Mouse (Mus musculus): ENCODE measurements around the gene Lrriq4. TPM values are rescaled to one million over a fixed set of nuclear protein-coding genes. Genes with fewer than 3 reads are reported as not detected.
A peak's percentile ranks its signal among the peaks of the same experiment; 100 is the strongest.

Gene Lrriq4
- polyA plus RNA-seq, 1 experiment from 2014 or later: not detected

GRCm38 (mm10) chr3:30602065-30602739, 42.1 kb upstream of the Lrriq4 start, which contains the start of gene Mynn:
TSS of gene Mynn (plus strand) at chr3:30602065.
- Histone ChIP-seq H3K9ac (ENCODE audit: low read length) (peak within 1 kb of the TSS; percentile 93), H3K27ac (replicated peaks in 1 of 2; ENCODE audit: control insufficient read depth in 1 of 2, insufficient read depth in 1 of 2, low read depth in 2 of 2, low read length in 2 of 2) (peak within 1 kb of the TSS; percentile 92 to 96), H3K36me3 (ENCODE audit: control insufficient read depth, insufficient read depth, low read length) (peaks cover 32% of the 10 kb centered on the region), H3K4me1 (ENCODE audit: control insufficient read depth in 2 of 2, insufficient read depth in 2 of 2, low read length in 2 of 2) (peaks cover 6 to 8% of the 10 kb centered on the region in 2 experiments; a peak in 3 of 4 replicates), H3K4me3 (ENCODE audit: control insufficient read depth in 1 of 2, insufficient read depth in 1 of 2, low read depth in 1 of 2, low read length in 2 of 2) (peak within 1 kb of the TSS; percentile 64 to 87), H3K4me2 (ENCODE audit: low read length) (peak within 1 kb of the TSS; percentile 74), H3K27me3 (ENCODE audit: control insufficient read depth, insufficient read depth, low read length) (no peaks in the 10 kb centered on the region), H3K9me3 (ENCODE audit: control insufficient read depth, low read length) (no peaks in the 10 kb centered on the region)
- WGBS: under 1% methylated on average over 40 of the region's 40 CpGs
- peak; percentile 94 for ATAC-seq (ENCODE audit: insufficient number of reproducible peaks, insufficient read depth, low FRiP score, low read depth)

GRCm38 (mm10) chr3:30602740-30603098, 41.6 kb upstream of the Lrriq4 start:
- 0% methylated on average over 27 of the region's 27 CpGs for WGBS
- Histone ChIP-seq H3K9me3 (ENCODE audit: control insufficient read depth, low read length) (no peaks in the 10 kb centered on the region), H3K4me3 (ENCODE audit: control insufficient read depth in 1 of 2, insufficient read depth in 1 of 2, low read depth in 1 of 2, low read length in 2 of 2) (peak overlapping the region; percentile 64 to 87), H3K36me3 (ENCODE audit: control insufficient read depth, insufficient read depth, low read length) (peaks cover 38% of the 10 kb centered on the region), H3K27ac (replicated peaks in 1 of 2; ENCODE audit: control insufficient read depth in 1 of 2, insufficient read depth in 1 of 2, low read depth in 2 of 2, low read length in 2 of 2) (peak overlapping the region; percentile 92 to 96), H3K4me1 (ENCODE audit: control insufficient read depth in 2 of 2, insufficient read depth in 2 of 2, low read length in 2 of 2) (peaks cover 6 to 8% of the 10 kb centered on the region in 2 experiments; a peak in 3 of 4 replicates), H3K4me2 (ENCODE audit: low read length) (peak overlapping the region; percentile 74), H3K27me3 (ENCODE audit: control insufficient read depth, insufficient read depth, low read length) (no peaks in the 10 kb centered on the region), H3K9ac (ENCODE audit: low read length) (peak overlapping the region; percentile 93)
- ATAC-seq (ENCODE audit: insufficient number of reproducible peaks, insufficient read depth, low FRiP score, low read depth): no peak; the same call in none of the 2 replicates

GRCm38 (mm10) chr3:30603256-30603655, 41.1 kb upstream of the Lrriq4 start:
- H3K9me3 ChIP-seq (ENCODE audit: control insufficient read depth, low read length): no peaks in the 10 kb centered on the region
- peak overlapping the region; percentile 74 for H3K4me2 ChIP-seq (ENCODE audit: low read length)
- no peak for ATAC-seq (ENCODE audit: insufficient number of reproducible peaks, insufficient read depth, low FRiP score, low read depth)
- H3K27ac ChIP-seq (replicated peaks in 1 of 2; ENCODE audit: control insufficient read depth in 1 of 2, insufficient read depth in 1 of 2, low read depth in 2 of 2, low read length in 2 of 2): no peak overlapping the region
- peak overlapping the region; percentile 64 to 87 for H3K4me3 ChIP-seq (ENCODE audit: control insufficient read depth in 1 of 2, insufficient read depth in 1 of 2, low read depth in 1 of 2, low read length in 2 of 2)
- peak overlapping the region; percentile 93 for H3K9ac ChIP-seq (ENCODE audit: low read length)
- H3K27me3 ChIP-seq (ENCODE audit: control insufficient read depth, insufficient read depth, low read length): no peaks in the 10 kb centered on the region
- H3K4me1 ChIP-seq (ENCODE audit: control insufficient read depth in 2 of 2, insufficient read depth in 2 of 2, low read length in 2 of 2): peaks cover 6 to 8% of the 10 kb centered on the region in 2 experiments; a peak in 3 of 4 replicates
- peaks cover 43% of the 10 kb centered on the region for H3K36me3 ChIP-seq (ENCODE audit: control insufficient read depth, insufficient read depth, low read length)
- 41% methylated on average over 10 of the region's 10 CpGs for WGBS

GRCm38 (mm10) chr3:30608999-30609398, 35.3 kb upstream of the Lrriq4 start:
- H3K9me3 ChIP-seq (ENCODE audit: control insufficient read depth, low read length): no peaks in the 10 kb centered on the region
- no peaks in the 10 kb centered on the region for H3K27me3 ChIP-seq (ENCODE audit: control insufficient read depth, insufficient read depth, low read length)
- no peak overlapping the region for H3K4me3 ChIP-seq (ENCODE audit: control insufficient read depth in 1 of 2, insufficient read depth in 1 of 2, low read depth in 1 of 2, low read length in 2 of 2)
- ATAC-seq (ENCODE audit: insufficient number of reproducible peaks, insufficient read depth, low FRiP score, low read depth): no peak
- no peaks in the 10 kb centered on the region for H3K4me1 ChIP-seq (ENCODE audit: control insufficient read depth in 2 of 2, insufficient read depth in 2 of 2, low read length in 2 of 2)
- 90% methylated on average over 3 of the region's 3 CpGs for WGBS
- no peak overlapping the region for H3K27ac ChIP-seq (replicated peaks in 1 of 2; ENCODE audit: control insufficient read depth in 1 of 2, insufficient read depth in 1 of 2, low read depth in 2 of 2, low read length in 2 of 2)
- no peak overlapping the region for H3K4me2 ChIP-seq (ENCODE audit: low read length)
- H3K36me3 ChIP-seq (ENCODE audit: control insufficient read depth, insufficient read depth, low read length): peaks cover 89% of the 10 kb centered on the region
- H3K9ac ChIP-seq (ENCODE audit: low read length): no peak overlapping the region

DNA sequence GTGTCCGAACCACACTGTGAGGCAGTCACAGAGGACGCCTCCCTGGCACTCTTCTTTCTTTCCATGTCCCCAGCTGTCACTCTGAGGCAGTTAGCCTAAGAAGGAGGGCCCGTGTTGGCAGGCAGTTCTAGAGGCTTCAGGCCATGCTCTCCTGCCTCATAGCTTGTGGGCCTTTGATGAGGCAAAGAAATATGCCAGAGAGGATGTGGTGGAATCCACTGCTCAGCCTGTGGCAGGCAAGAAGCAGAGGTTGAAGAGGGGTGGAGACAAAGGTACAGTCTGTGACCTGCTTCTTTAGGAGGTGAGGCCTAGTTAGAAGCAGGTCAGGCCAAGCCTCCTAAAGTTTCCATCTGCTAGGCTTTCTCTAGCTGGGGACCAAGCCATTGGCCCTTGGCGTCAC, 33.4 kb upstream of the Lrriq4 start:
- H3K36me3 ChIP-seq (ENCODE audit: control insufficient read depth, insufficient read depth, low read length): peaks cover 92% of the 10 kb centered on the region

GRCm38 (mm10) chr3:30620132-30620531, 24.2 kb upstream of the Lrriq4 start:
- peaks cover 51% of the 10 kb centered on the region for H3K36me3 ChIP-seq (ENCODE audit: control insufficient read depth, insufficient read depth, low read length)
- H3K27me3 ChIP-seq (ENCODE audit: control insufficient read depth, insufficient read depth, low read length): no peaks in the 10 kb centered on the region
- no peak for ATAC-seq (ENCODE audit: insufficient number of reproducible peaks, insufficient read depth, low FRiP score, low read depth)
- no peak overlapping the region for H3K4me2 ChIP-seq (ENCODE audit: low read length)
- no peaks in the 10 kb centered on the region for H3K9me3 ChIP-seq (ENCODE audit: control insufficient read depth, low read length)
- no peaks in the 10 kb centered on the region for H3K4me1 ChIP-seq (ENCODE audit: control insufficient read depth in 2 of 2, insufficient read depth in 2 of 2, low read length in 2 of 2)
- no peak overlapping the region for H3K4me3 ChIP-seq (ENCODE audit: control insufficient read depth in 1 of 2, insufficient read depth in 1 of 2, low read depth in 1 of 2, low read length in 2 of 2)
- no peak overlapping the region for H3K9ac ChIP-seq (ENCODE audit: low read length)
- H3K27ac ChIP-seq (replicated peaks in 1 of 2; ENCODE audit: control insufficient read depth in 1 of 2, insufficient read depth in 1 of 2, low read depth in 2 of 2, low read length in 2 of 2): no peak overlapping the region
- 78% methylated on average over 8 of the region's 8 CpGs for WGBS

More for the DNA sequence above, 33.4 kb upstream of the Lrriq4 start:
- Histone ChIP-seq H3K27ac (replicated peaks in 1 of 2; ENCODE audit: control insufficient read depth in 1 of 2, insufficient read depth in 1 of 2, low read depth in 2 of 2, low read length in 2 of 2) (no peak overlapping the region), H3K4me2 (ENCODE audit: low read length) (no peak overlapping the region), H3K4me1 (ENCODE audit: control insufficient read depth in 2 of 2, insufficient read depth in 2 of 2, low read length in 2 of 2) (no peaks in the 10 kb centered on the region), H3K4me3 (ENCODE audit: control insufficient read depth in 1 of 2, insufficient read depth in 1 of 2, low read depth in 1 of 2, low read length in 2 of 2) (no peak overlapping the region), H3K27me3 (ENCODE audit: control insufficient read depth, insufficient read depth, low read length) (no peaks in the 10 kb centered on the region), H3K9me3 (ENCODE audit: control insufficient read depth, low read length) (no peaks in the 10 kb centered on the region), H3K9ac (ENCODE audit: low read length) (no peak overlapping the region)
- ATAC-seq (ENCODE audit: insufficient number of reproducible peaks, insufficient read depth, low FRiP score, low read depth): no peak
- WGBS: 93% methylated on average over 4 of the region's 4 CpGs

- Histone ChIP-seq H3K27me3 (ENCODE audit: control insufficient read depth, insufficient read depth, low read length) (no peaks in the 10 kb centered on the region), H3K4me1 (ENCODE audit: control insufficient read depth in 2 of 2, insufficient read depth in 2 of 2, low read length in 2 of 2) (no peaks in the 10 kb centered on the region), H3K36me3 (ENCODE audit: control insufficient read depth, insufficient read depth, low read length) (no peaks in the 10 kb centered on the region), H3K27ac (replicated peaks in 1 of 2; ENCODE audit: control insufficient read depth in 1 of 2, insufficient read depth in 1 of 2, low read depth in 2 of 2, low read length in 2 of 2) (no peak overlapping the region), H3K9ac (ENCODE audit: low read length) (no peak overlapping the region), H3K4me2 (ENCODE audit: low read length) (no peak overlapping the region), H3K4me3 (ENCODE audit: control insufficient read depth in 1 of 2, insufficient read depth in 1 of 2, low read depth in 1 of 2, low read length in 2 of 2) (no peak overlapping the region), H3K9me3 (ENCODE audit: control insufficient read depth, low read length) (no peaks in the 10 kb centered on the region; the same call in 1 of the 2 replicates)
- 55% methylated on average over 3 of the region's 3 CpGs for WGBS
- ATAC-seq (ENCODE audit: insufficient number of reproducible peaks, insufficient read depth, low FRiP score, low read depth): no peak
Measured at GRCm38 (mm10) chr3:30633681-30634080, 10.6 kb upstream of the Lrriq4 start.

GRCm38 (mm10) chr3:30635629-30636028, 8.7 kb upstream of the Lrriq4 start:
- Histone ChIP-seq H3K9ac (ENCODE audit: low read length) (no peak overlapping the region), H3K36me3 (ENCODE audit: control insufficient read depth, insufficient read depth, low read length) (no peaks in the 10 kb centered on the region), H3K27ac (replicated peaks in 1 of 2; ENCODE audit: control insufficient read depth in 1 of 2, insufficient read depth in 1 of 2, low read depth in 2 of 2, low read length in 2 of 2) (no peak overlapping the region), H3K4me3 (ENCODE audit: control insufficient read depth in 1 of 2, insufficient read depth in 1 of 2, low read depth in 1 of 2, low read length in 2 of 2) (no peak overlapping the region), H3K27me3 (ENCODE audit: control insufficient read depth, insufficient read depth, low read length) (no peaks in the 10 kb centered on the region), H3K4me2 (ENCODE audit: low read length) (no peak overlapping the region), H3K9me3 (ENCODE audit: control insufficient read depth, low read length) (no peaks in the 10 kb centered on the region; the same call in 1 of the 2 replicates), H3K4me1 (ENCODE audit: control insufficient read depth in 2 of 2, insufficient read depth in 2 of 2, low read length in 2 of 2) (no peaks in the 10 kb centered on the region)
- ATAC-seq (ENCODE audit: insufficient number of reproducible peaks, insufficient read depth, low FRiP score, low read depth): no peak
- 79% methylated on average over 4 of the region's 4 CpGs for WGBS

Data from heart, embryonic 14.5 days (tissue).